Mouse (Mus musculus) ES-E14 (cell line): Measurements from ENCODE around the gene Vmn1r1. TPM values are rescaled to one million over a fixed set of nuclear protein-coding genes. Genes with fewer than 3 reads are reported as not detected.
A peak's percentile ranks its signal among the peaks of the same experiment; 100 is the strongest.
"Not testable (repeated sequence)": the region's sequence is repeated elsewhere in the genome, so short reads cannot be mapped to it uniquely, and the experiment has no call there.

Experiments used
- DNase-seq: peaks from one replicate; pipeline ENCODE4 v3.0.0-alpha.2; 2013; ENCODE audit warnings: low read depth, low spot score
- H3K27ac ChIP-seq: 2 replicates; pipeline ENCODE4 v1.5.1; 2012; ENCODE audit warnings: low read depth, mild to moderate bottlenecking, low read length, moderate library complexity, mixed read lengths; ENCODE audit not compliant: poor library complexity, insufficient read depth, severe bottlenecking
- H3K36me3 ChIP-seq: 2 replicates; pipeline ENCODE4 v1.6.1; 2012; ENCODE audit warnings: mild to moderate bottlenecking, low read length, moderate library complexity, mixed read lengths; ENCODE audit not compliant: control insufficient read depth, poor library complexity, insufficient read depth, severe bottlenecking
- H3K4me1 ChIP-seq, 2 experiments: fragments of 150-350 bp in 1 of 2; sonication (generic) in 1 of 2; 2 replicates each; pipeline ENCODE4 v1.6.1; 2012; ENCODE audit warnings: low read length in 2 of 2, mild to moderate bottlenecking in 1 of 2, mixed read lengths in 1 of 2; ENCODE audit not compliant: control insufficient read depth in 2 of 2, insufficient read depth in 2 of 2, poor library complexity in 1 of 2
- H3K4me3 ChIP-seq, 2 experiments: fragments of 150-350 bp in 1 of 2; sonication (generic) in 1 of 2; 2 replicates each; pipeline ENCODE4 v1.5.1; 2012; ENCODE audit warnings: low read length in 2 of 2, low read depth in 1 of 2, mild to moderate bottlenecking in 1 of 2, mixed read lengths in 1 of 2; ENCODE audit not compliant: insufficient read depth in 1 of 2, poor library complexity in 1 of 2, severe bottlenecking in 1 of 2
- H3K9ac ChIP-seq: 2 replicates; pipeline ENCODE4 v1.6.1; 2012; ENCODE audit warnings: low read depth, mild to moderate bottlenecking, low read length, mixed read lengths; ENCODE audit not compliant: poor library complexity, insufficient read depth, severe bottlenecking
- H3K9me3 ChIP-seq: fragments of 150-350 bp; sonication (generic); 2 replicates; pipeline ENCODE4 v1.6.1; 2012; ENCODE audit warnings: low read depth, mild to moderate bottlenecking, low read length; ENCODE audit not compliant: control insufficient read depth, insufficient read depth
- CHD2 ChIP-seq: IDR thresholded peaks from 2 replicates; pipeline ENCODE4 v1.6.1; 2014; ENCODE audit warnings: mild to moderate bottlenecking, low read depth, low read length, inconsistent platforms
- HCFC1 ChIP-seq: IDR thresholded peaks from 2 replicates; pipeline ENCODE4 v1.6.1; 2012; ENCODE audit warnings: low read length, inconsistent platforms, borderline replicate concordance; ENCODE audit not compliant: insufficient read depth
- MAFK ChIP-seq: IDR thresholded peaks from 2 replicates; pipeline ENCODE4 v1.6.1; 2014; ENCODE audit warnings: mild to moderate bottlenecking, low read depth, low read length, inconsistent platforms; ENCODE audit not compliant: insufficient read depth
- ZC3H11A ChIP-seq: IDR thresholded peaks from 2 replicates; pipeline ENCODE4 v1.6.1; 2012; ENCODE audit warnings: low read depth, mild to moderate bottlenecking, inconsistent platforms, low read length, borderline replicate concordance
- ZNF384 ChIP-seq: IDR thresholded peaks from 2 replicates; pipeline ENCODE4 v1.6.1; 2012; ENCODE audit warnings: low read depth, low read length, inconsistent platforms
- in situ Hi-C, 2 experiments: fragments of 600-800 bp; cut with MboI; formaldehyde crosslinking; loops; one replicate each; pipeline ENCODE4 v1.15.1; 2025; ENCODE audit warnings: low sequenced_read_pairs in 2 of 2, inconsistent platforms in 1 of 2; ENCODE audit not compliant: unreplicated experiment in 2 of 2
- total RNA-seq: library from RNA; depleted of rRNA; stranded (reverse); fragments of 300-350 nt; gene quantifications from 2 replicates; pipeline ENCODE4 v1.2.3, GENCODE M21; 2012

Gene Vmn1r1
- total RNA-seq, 1 experiment: 0.04 TPM

DNA sequence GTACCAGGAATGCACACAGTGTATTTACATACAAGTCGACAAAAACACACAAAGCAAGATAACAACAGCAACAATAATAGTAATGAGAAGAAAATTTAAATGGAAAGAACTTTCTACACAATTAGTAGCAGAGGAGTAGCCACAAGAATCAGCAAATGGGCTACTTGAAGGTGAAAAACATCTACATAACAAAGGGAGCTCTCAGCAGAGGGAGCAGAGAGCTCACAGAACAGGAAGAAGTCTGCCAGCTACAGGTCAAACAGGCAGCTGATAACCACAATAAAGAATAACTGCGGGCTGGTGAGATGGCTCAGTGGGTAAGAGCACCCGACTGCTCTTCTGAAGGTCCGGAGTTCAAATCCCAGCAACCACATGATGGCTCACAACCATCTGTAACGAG, 26.9 kb upstream of the Vmn1r1 start:
- Histone ChIP-seq H3K27ac (peak overlapping the region; percentile 50; the same call in 1 of the 2 replicates), H3K9me3 (peaks cover 4% of the 10 kb centered on the region; the same call in 1 of the 2 replicates), H3K4me3 (no peak overlapping the region), H3K36me3 (no peaks in the 10 kb centered on the region; the same call in 1 of the 2 replicates), H3K4me1 (peaks cover 0 to 3% of the 10 kb centered on the region in 2 experiments; a peak in 1 of 4 replicates), H3K9ac (no peak overlapping the region)
- TF ChIP-seq MAFK (no peak), ZNF384 (no peak), HCFC1 (no peak)
- peak; percentile 36 for DNase-seq
- in situ Hi-C loops: no loop called here

DNA sequence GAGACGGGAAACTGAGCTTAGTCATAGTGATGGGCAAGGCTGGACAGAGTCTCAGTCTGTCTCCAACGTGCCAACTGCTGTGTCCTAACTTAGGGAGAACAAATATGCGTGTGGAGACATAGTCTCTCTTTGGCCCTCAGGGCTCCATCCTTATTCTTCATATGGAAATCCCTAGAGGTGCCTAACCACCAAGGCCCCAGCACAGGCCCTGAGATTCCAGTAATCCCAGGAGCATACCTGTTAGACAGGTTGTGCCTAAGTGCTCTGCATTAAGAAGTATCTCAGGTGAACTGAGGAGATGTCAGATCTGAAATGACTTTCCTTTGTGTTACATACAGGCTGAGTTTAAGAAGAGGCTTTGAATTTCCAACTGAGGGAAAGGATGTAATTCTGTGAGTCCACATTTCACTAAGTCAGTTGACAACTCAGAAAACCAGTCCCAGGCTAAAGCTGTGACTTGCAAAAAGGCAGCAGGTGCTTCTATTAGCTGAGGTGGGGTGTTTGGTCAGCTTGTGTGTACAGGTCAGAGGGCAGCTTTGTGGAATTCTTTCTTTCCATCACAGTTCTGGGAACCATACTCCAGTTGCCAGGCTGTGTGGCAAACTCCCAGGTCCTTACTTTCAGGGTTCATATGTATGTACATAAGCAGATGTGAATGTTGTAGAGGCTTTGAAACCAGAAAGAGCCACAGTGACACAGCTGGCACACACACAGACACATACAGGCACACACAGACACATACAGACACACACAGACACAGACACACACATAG, 25.6 kb upstream of the Vmn1r1 start:
- TF ChIP-seq ZC3H11A (no peak), ZNF384 (no peak)
- Histone ChIP-seq H3K27ac (no peak overlapping the region; the same call in 1 of the 2 replicates), H3K36me3 (peaks cover under 1% of the 10 kb centered on the region; the same call in 1 of the 2 replicates), H3K9ac (no peak overlapping the region), H3K9me3 (peaks cover 1% of the 10 kb centered on the region; the same call in 1 of the 2 replicates), H3K4me3 (no peak overlapping the region), H3K4me1 (peaks cover 0 to 3% of the 10 kb centered on the region in 2 experiments; a peak in 1 of 4 replicates)
- in situ Hi-C loops: no loop called here
- no peak for DNase-seq

GRCm38 (mm10) chr1:182182449-182182848, 18.2 kb upstream of the Vmn1r1 start:
- H3K4me1 ChIP-seq, H3K9me3 ChIP-seq, H3K4me3 ChIP-seq, H3K9ac ChIP-seq, H3K36me3 ChIP-seq, in situ Hi-C loops: not testable (repeated sequence)
- DNase-seq: peak; percentile 59
- peak overlapping the region; percentile 96 for H3K27ac ChIP-seq

DNA sequence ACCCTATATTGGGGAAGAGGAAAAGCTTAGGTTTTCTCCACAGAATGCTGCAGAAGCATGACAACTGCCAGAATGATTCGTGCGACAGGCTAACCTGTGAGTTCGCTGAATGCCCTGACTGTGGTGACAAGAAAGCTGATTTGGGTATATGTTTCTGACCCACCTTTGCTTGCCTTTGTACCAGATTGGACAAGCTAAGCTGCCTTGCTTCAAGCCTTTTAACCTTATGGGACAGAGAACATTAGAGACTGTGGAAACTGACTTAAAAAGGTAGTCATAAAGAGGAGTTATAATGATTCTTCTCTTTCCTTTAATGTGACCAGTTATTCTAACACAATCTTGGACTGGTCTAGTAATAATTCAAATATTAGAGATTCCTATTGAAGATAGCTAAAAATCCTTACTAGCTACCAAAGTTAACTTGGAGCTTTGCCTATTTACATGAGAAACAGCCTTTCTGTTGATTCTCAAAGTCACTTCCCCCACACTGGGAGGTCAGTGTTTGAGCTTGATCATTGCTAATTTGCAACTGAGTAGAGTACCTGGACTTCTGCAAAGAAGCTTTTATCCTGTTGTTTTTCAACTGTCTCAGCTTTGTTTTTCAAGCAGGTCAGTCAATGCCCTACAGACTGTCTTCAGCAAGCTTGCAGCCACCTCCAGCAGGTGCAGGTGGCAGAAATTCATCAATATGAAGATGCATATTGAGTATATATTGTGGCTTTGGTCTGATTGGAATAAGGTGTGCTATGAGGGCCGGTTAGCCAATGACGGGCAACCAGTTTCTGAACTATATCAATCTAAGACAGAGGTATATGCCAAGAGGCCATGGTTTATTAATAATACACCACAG, 17.4 kb upstream of the Vmn1r1 start:
- Histone ChIP-seq H3K4me1 (peaks cover 2 to 5% of the 10 kb centered on the region in 2 experiments; a peak in 3 of 4 replicates), H3K27ac (peak overlapping the region; percentile 97), H3K9ac (no peak overlapping the region), H3K9me3 (no peaks in the 10 kb centered on the region; the same call in 1 of the 2 replicates), H3K4me3 (no peak overlapping the region), H3K36me3 (peaks cover 5% of the 10 kb centered on the region; the same call in 1 of the 2 replicates)
- in situ Hi-C loops: no loop called here
- DNase-seq: peak; percentile 77
- TF ChIP-seq ZNF384 (no peak), ZC3H11A (no peak), CHD2 (0 out of 2 replicates have a peak, but pooled peaks have one; percentile 63), HCFC1 (no peak), MAFK (0 out of 2 replicates have a peak, but pooled peaks have one; percentile 3)

- H3K4me3 ChIP-seq, DNase-seq, H3K9ac ChIP-seq, H3K9me3 ChIP-seq, H3K36me3 ChIP-seq, H3K27ac ChIP-seq, H3K4me1 ChIP-seq, in situ Hi-C loops: not testable (repeated sequence)
Measured at GRCm38 (mm10) chr1:182176985-182177384, 12.7 kb upstream of the Vmn1r1 start.

GRCm38 (mm10) chr1:182170206-182170605, 5.9 kb upstream of the Vmn1r1 start:
- H3K9me3 ChIP-seq, in situ Hi-C loops, H3K27ac ChIP-seq, H3K4me3 ChIP-seq, DNase-seq, H3K9ac ChIP-seq, H3K36me3 ChIP-seq, H3K4me1 ChIP-seq: not testable (repeated sequence)
